Mouse (Mus musculus) CH12F3 (cell line): ENCODE measurements at regions not wholly inside any gene's neighbourhood (a gene's known extent, or its start where the extent isn't known, plus 50 kb on each side); places are given as distances from the start of the nearest gene placed in this dataset.

Experiments
- in situ Hi-C: fragments of 300-500 bp; cut with MboI; formaldehyde crosslinking; loops from 2 replicates; pipeline ENCODE4 v1.14.3; 2020; ENCODE audit warnings: low sequenced_read_pairs

DNA sequence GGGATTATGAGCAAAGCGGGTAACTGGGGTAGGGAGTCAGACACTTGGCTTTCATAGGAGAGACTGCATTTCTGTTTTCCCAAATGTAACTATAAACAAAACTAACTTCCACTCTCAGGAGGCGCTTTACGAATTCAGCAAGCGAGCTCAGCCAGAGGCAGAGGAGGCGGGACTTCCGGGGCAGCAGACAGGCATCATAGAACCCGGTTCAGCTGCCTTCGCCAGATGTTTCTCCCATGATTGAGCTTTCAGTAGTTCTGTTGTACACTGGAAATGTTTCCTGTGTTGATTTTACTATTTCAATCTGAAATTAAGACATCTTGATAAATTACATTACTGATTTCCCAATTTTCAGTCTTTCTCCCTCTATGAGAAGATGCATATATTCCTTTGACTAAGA is 92.9 kb downstream of the Zfp365 start:
- in situ Hi-C loops = no loop called here

DNA sequence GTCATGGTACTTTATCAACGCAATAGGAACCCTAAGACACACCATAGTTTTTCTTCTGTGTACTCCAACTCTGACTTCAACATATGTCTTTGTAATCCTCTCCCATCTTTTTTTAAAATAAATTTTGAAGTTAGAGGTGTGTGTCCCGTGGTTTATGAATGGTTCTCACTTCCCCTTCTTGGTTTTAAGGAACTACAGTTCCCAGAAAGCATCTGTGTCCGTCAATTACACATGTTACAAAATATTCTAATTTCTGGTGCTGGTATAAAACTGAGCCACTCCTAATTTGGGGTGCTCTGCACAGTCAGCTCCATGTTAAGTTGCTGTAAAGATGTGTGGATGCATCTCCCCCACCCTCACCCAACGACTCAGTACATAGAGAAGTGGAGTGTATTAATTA is 98.6 kb downstream of the Zfp365 start:
- in situ Hi-C loops = no loop called here

DNA sequence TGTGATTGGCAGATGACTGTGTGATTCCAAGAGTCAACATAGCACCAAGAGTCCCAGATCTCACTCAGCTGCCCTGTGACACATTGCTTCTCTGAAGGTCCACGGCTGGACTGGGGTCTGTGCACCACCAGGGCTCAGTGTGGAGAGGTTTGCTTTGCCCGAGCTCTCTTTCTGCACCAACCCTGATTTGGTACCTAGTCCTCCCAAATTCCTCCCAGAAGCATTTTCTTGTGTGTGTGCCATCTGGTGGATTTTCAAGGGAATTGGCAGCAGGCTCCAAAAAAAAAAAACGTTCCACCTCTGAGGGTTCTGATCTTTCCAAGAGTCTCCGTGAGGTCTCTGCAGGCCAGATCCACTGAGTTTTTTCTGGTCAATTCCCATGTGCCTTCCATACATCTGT is 107.3 kb downstream of the Zfp365 start:
- in situ Hi-C loops = no loop called here

GRCm38 (mm10) chr10:67804637-67805036 is 107.8 kb downstream of the Zfp365 start:
- in situ Hi-C loops = no loop called here

DNA sequence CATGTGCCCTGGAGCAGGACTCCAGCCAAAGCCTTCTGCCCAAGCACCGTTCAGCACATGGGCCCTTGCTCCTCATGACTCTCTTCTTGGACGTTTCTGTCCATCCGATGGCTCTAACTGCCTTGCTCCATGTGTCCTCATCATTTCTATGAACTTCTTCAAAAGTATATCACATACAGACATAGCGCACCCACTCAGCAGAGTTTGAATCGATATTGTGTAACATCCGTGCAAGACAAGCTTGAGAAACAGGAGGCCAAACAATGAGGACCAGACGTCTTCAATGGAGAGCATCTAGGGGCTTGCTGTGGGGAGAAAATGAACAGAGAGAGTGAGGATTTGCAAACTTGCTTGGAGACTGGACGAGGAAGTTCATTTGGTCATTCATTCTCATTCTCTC is 110.3 kb downstream of the Zfp365 start:
- in situ Hi-C loops = no loop called here

- in situ Hi-C loops = no loop called here
Measured at GRCm38 (mm10) chr10:67801619-67802018, 110.8 kb downstream of the Zfp365 start.

- in situ Hi-C loops = no loop called here
Measured at GRCm38 (mm10) chr10:67798991-67799390, 113.5 kb downstream of the Zfp365 start.

GRCm38 (mm10) chr10:67793206-67793605 is 119.3 kb downstream of the Zfp365 start:
- in situ Hi-C loops = no loop called here

GRCm38 (mm10) chr10:67789651-67790050 is 122.8 kb downstream of the Zfp365 start:
- in situ Hi-C loops = no loop called here

GRCm38 (mm10) chr10:67788116-67788515 is 124.3 kb downstream of the Zfp365 start:
- in situ Hi-C loops = no loop called here

DNA sequence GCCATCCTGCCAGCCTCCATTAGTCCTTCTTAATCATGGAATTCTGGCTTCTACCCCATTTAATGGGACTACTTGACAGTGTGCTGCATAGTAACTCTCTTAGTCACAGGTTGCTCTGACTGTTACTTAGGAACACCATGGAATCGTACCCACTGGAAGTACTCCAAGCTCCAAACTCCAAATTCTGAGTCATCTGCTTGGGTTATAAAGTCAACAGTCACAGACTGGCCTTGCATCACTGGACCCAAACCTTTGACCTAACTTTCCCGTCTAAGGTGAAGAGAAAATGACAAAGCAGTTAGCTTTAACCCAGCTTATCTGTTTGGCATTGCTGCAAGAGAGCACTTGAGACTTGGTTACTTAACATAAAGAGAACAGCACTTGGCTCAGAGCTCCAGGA is 126.9 kb downstream of the Zfp365 start:
- in situ Hi-C loops = no loop called here

GRCm38 (mm10) chr10:67778341-67778740 is 134.1 kb downstream of the Zfp365 start:
- in situ Hi-C loops = no loop called here

- in situ Hi-C loops = no loop called here
Measured at GRCm38 (mm10) chr10:67777721-67778120, 134.7 kb downstream of the Zfp365 start.

GRCm38 (mm10) chr10:67776851-67777250 is 135.6 kb downstream of the Zfp365 start:
- in situ Hi-C loops = no loop called here

DNA sequence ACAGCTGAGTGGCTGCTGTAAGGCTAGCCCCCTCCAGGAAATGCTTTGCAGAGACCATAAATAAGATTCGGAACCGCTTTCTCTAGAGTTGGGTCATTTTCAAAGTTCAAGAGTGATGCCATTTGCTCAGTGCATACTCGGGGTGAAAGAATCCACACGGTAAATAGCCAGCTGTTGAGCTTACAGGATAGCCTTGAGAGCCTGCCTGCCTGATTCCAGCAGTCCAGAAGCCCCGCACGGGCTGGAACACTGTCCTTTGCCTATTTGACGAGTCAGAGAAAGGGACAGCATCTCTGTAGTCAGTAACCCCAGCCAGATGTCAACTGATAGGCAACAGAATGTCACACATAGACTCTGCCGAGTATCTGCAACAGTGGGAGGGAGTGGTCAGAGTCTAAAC is 140.7 kb downstream of the Zfp365 start:
- in situ Hi-C loops = no loop called here

- in situ Hi-C loops = no loop called here
Measured at GRCm38 (mm10) chr10:67766099-67766498, 146.4 kb downstream of the Zfp365 start.

GRCm38 (mm10) chr10:67760424-67760823 is 152.0 kb downstream of the Zfp365 start:
- in situ Hi-C loops = no loop called here

DNA sequence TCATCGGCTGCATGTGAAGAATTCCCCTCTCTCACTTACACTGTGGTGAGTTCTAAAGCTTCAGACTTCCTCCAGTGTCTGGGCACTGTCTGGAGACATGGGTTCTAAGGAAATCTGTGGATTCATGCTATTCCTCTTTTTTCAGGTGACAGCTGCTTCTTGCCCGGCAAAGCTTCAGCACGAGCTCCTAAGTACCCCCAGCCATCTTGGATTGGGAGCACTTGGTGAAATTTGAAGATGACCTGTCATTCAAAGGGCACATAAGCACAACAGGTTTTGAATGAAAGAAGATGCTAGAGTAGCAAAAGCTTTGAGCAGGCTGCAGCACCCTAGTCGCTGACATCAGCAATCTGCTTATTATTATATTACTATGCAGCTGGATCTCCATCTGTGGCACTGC is 164.3 kb downstream of the Zfp365 start:
- in situ Hi-C loops = no loop called here

GRCm38 (mm10) chr10:67747461-67747860 is 165.0 kb downstream of the Zfp365 start:
- in situ Hi-C loops = no loop called here

DNA sequence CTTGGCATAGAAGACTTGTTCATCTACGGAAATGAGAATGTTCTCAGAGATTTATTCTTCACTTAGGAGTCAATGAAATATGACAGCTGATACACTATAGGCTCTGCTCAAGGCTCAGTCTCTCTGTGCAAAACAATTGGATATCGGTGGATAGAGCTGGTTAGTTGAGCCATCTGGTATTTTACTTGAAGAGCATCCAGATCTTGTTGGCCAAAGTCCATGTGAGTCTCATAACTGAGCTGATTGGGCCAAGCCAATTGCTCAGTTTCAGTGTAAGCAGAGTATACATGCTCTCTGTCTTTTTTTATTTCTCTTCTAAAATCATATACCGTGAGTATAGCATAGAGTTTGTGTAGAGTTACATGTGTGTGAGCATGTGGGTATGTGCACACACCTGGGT is 166.3 kb downstream of the Zfp365 start:
- in situ Hi-C loops = no loop called here

DNA sequence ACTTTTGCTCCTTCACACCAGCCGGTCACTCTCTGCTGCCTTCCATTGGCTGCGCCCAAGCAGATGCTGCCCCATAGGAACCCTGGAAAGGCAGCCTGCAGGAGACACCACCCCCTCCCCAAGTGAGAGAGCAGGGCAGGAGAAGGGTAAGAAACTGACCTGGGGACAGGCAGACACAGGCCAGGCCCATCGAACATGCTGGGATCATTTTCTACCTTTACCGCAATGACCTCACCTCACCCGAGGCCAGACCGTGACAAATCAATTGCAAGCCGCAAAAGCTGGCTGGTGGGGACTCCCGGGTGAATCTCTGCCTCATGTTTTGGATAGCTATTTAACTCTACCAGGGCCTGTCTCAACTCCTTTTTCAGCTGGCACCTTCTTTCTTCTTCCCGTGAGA is 168.9 kb downstream of the Zfp365 start:
- in situ Hi-C loops = no loop called here

DNA sequence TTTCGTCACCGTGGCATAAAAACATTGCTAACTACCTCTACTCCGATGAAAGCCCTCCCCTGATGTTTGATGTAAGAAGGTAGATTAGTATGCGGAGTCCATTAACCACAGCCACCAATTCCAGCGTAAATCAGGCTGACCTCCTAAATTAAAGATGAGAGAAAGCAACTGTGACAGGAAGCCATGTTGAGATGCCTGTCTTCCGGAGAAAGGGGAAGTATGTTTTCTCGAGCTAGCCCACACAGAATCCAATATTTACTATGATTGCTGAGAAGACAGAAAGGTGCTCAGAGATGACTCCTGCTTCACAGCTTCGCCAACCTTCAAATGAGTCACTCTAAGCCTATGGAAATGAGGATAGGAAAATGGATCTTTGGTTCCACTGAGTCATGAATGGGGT is 169.6 kb downstream of the Zfp365 start:
- in situ Hi-C loops = no loop called here

DNA sequence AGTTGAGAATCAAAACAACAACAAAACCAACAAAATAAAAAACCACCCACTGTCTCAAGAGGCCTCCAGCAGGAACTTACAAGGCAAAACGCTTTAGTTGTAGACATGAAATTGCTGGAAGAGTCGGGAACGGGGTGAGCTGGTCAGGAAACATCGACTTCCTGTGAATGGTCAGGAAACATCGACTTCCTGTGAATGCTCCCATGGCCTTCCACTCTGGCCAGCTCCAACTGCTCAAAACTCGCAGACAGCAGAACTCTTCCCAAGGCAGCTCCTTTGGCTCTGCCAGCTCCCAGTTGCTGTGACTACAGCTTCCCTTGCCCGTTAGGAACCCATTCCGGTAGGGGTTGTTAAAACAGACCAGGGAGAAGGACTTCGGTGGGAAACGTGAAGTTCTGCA is 170.2 kb downstream of the Zfp365 start:
- in situ Hi-C loops = no loop called here

- in situ Hi-C loops = no loop called here
Measured at GRCm38 (mm10) chr10:67739199-67739598, 173.3 kb downstream of the Zfp365 start.
